Mouse (Mus musculus): Measurements from ENCODE around the gene Tro.
A peak's percentile ranks its signal among the peaks of the same experiment; 100 is the strongest.

Gene Tro

DNA sequence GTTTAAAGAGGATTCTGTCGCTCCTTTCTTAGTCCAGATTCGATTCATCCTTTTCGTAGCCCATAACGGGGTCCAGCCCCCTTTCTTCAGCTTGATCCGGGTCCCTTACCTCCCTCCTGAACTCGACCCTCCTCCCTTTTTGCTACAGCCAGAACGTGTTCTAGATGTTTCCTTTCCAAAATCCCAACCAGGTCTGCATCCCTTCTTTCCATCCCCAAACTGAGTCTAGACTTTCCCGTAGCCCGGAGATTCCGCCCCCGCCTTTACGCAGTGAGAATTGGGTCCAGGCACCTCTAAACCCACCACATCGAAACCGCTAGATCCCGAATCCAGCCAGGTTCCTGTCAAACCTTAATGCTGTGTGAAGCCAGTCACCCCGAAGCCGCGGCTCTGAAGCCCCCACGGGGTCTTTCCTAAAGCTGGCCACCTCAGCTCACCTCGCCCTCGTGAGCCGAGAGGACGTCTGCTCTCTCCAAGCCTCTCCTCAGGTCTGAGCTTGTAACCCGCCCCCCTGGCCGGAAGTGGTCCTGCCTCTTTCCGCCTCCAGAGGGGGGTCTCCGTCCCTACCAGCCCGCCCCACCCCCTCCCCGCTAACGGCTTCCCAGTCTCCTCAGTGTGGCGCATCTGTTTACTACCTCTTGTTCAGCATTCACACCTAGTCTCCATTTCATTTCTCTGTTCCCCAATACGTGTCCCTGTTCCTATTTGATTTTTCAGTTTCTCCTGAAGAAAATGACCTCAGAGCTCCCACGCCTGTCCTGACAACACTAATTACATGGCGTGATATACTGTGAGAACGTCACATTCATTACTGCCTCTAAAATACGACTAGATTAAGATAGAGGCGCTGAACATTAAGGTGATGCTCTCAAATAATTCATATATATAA, at the start of gene Tro:
Gene Tro (minus strand): TSS at position 676 of the 889 bp plus-strand sequence.
- DNase-seq = peak; percentile 63 to 68

DNA sequence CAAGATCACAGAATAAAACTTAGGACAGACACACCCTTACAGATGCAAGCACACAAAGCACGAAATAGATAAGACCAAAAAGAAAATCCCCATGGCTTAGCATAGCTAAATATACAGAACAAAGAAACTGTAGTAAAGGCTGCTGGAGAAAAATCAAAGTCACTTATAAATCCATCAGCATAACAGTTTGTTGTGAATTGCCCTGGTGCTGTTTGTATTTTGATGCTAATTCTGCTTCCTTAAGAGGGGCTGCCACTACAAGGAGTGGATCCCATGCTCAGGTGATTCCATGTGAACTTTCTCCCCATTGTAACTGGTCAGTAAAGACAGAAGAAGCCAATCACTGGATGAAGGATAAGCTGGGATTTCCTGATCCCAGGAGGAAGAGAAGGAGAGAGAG, 20.1 kb upstream of the Tro start:
- DNase-seq = no peak

DNA sequence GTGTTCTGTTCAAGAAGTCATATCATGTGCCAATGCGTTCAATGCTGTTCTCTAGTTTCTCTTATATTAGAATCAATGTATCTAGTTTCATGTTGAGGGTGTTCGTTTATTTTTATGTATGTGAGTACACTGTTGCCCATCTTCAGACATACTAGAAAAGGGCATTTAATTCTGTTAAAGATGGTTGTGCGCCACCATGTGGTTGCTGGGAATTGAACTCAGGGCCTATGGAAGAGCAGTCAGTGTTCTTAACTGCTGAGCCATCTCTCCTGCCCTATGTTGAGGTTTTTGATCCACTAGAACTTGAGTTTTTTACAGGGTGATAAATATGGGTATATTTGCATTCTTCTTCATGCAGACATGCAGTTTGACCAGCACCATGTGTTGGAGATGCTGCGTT, 5.4 kb upstream of the Tro start:
- DNase-seq = peak; percentile 32 to 38

DNA sequence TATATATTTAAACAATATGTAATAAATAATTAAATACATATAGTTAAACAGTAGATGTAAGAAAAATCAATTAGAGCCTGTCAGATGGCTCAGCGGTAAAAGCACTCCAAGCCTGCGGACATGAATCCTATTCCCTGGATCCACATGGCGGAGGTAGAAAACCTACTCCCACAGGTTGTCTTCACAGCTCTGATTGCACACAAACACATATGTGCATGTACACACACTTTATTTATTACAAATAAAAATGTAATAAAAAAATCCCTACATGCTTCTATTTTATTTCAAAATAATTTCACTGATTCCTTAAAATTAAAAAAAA, 375 bp upstream of the Tro start:
- no peak for DNase-seq

DNA sequence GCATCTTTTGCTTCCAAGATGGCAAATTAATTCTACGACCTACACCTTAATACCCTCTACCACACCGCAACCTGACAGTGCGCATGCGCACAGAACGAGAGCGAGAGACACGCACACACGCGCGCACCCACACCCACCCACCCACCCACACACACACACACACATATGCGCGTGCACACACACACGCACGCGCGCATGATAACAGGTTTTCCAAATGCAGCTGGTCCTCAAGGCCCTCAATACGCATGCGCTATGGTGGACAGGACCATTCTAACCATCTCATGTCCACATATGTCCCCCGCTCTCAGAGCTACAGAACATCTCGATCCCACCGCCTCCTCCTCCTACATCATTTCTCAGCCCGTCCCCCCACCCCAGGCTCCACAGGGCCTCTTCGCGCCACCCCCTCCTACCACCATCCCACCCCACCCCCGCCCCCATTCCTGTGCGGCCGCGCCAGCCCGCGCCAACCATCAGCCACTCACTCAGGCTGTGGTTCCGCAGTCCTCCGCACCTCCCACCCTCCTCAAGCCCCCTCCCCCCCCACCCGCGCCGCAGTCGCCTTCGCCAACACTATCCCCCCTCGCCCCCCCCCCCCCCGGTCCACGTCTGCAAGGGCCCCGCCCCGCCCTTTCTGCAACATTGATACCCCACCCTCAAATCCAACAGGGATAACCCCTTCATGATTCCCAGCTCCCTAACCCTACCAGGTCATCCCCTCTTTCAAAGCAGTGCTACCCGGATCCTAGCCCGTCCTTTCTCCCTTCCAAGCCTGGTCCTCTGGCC, 1.1 kb downstream of the Tro start:
- DNase-seq = peak; percentile 53 to 63

DNA sequence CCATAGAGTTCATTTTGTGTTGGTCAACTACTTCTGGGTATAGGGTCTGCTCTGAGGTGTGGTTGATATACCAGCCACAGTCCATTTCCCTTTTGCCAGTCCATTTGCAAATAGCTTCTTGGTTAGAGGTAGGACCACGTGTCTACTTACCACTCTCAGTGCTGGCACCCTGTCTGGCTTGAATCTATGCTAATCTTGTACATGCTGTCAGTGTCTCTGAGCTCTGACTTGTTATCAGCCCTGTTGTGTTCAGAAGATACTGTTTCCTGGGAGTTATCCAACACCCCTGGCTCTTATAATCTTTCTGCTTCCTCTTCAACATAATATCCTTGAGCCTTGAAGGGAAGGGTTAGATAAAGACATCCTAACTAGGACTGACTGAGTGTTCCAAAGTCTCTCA, 21.0 kb downstream of the Tro start:
- DNase-seq = no peak

DNA sequence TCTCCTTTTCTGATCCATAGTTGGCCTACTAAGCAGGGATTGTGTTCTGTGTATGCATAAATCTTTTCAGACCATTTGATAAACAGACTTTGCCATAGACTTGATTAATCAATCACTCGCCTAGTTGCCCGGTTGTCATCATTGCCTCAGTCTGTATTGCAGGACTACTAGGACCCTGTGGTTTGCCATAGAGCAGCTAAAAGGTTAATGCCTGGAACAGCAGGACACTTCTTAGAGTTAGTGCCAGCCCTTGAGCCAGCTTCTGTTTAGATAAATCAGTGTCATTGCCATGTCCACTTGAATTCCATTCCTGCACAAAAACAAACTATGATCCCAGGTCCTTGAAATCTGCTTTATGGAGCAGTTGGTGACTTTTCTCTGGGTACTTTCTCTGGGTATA, 58.5 kb downstream of the Tro start:
- no peak for DNase-seq
